Mouse (Mus musculus) heart, postnatal 10 days (tissue): ENCODE measurements around the gene Olfr486. TPM values are rescaled to one million over a fixed set of nuclear protein-coding genes. Genes with fewer than 3 reads are reported as not detected.
"Not testable (repeated sequence)": the region's sequence is repeated elsewhere in the genome, so short reads cannot be mapped to it uniquely, and the experiment has no call there.

Experiments used
- DNase-seq, 2 experiments: peaks; one replicate each; pipeline ENCODE4 v3.0.0; 2021
- intact Hi-C: fragments of 180-260 bp; cut with DNase I; formaldehyde crosslinking; loops from one replicate; pipeline ENCODE4 v1.15.1; 2025
- total RNA-seq, 2 experiments: library from RNA; stranded (reverse); gene quantifications; 2 replicates each; pipeline ENCODE4 v1.2.3; 2021

Gene Olfr486
- not detected for total RNA-seq

DNA sequence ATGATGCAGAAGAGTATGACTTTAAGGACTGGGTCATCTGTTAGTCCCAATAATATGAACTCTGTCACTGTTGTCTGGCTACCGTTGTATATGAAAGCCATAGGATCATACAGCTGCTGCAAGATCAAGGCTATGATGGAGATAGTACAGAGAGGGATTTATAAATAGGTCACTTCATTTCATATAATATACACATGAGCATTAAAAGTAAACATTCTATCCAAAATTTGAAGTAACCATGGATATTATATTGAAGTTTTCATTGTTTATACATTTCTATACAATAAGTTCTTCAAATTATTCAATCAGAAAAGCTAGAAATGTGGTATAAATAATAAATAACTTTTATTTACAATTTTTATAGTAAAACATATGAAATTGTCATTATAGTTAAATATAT lies at the start of gene Olfr486:
Olfr486 (minus strand) TSS at position 101 of the 400 bp plus-strand sequence.
- intact Hi-C loops, DNase-seq: not testable (repeated sequence)

DNA sequence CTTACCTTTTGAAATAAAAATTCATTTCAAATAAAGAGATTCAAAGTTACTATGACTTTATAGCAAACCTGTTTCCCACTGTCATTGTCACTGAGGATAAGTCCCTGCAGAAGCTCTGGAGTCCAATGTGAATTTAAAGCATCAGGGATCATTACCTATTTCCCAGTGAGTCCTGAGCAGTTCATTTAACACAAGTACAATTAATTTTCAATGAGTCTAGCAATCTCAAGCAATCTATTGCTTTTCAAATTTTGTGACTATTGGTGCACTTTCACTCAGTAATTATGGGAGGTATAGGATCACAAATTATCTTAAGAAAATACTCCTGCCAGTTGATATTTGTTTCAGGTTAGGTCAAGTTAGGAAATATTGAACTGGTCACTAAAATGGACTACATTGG lies 42.0 kb upstream of the Olfr486 start, which contains the start of gene Olfr487:
Olfr487 (minus strand) TSS at position 101 of the 400 bp plus-strand sequence.
- DNase-seq, intact Hi-C loops: not testable (repeated sequence)

DNA sequence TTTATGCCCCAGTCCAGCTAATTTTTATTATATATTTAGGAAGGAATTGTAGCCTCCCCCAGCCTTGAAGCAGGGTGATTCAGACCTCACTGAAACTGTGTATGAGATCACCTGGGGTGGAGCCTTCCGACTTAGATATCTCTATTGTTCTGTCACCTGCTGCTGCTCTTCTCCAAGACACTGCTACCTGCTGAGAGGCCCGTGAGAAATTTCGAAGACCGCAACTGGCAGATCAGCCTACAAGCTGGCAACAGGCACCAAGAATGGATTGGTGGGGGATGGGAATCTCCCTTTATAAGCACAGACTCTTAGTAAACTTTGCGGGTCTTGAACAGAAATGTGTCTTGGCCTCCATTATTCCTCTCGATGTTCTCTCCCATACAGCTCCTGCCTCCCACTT lies 24.4 kb upstream of the Olfr486 start:
- intact Hi-C loops: no loop called here
- DNase-seq: no peak

GRCm38 (mm10) chr7:108196337-108196736 lies 23.8 kb upstream of the Olfr486 start:
- DNase-seq, intact Hi-C loops: not testable (repeated sequence)

DNA sequence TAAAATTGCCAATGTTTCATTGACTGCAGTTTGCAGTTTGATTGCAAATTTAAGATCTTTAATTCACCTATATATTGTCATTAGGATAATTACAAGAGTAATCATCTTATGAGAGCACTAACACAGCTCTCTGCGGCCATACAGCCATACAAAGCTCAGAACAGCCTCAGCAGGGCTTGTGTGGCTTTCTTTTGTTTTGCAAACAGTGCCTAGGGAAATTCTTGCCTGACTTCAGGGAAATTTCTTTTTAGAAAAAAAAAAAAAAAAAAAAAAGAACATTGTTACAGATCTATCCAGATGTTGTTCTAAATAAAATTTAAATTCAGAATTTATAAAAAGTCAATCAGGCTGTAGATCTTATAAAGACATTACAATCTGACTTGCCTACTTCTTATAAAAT lies 20.2 kb upstream of the Olfr486 start:
- intact Hi-C loops, DNase-seq: not testable (repeated sequence)

- intact Hi-C loops, DNase-seq: not testable (repeated sequence)
These were observed 18.7 kb upstream of the Olfr486 start for GRCm38 (mm10) chr7:108191196-108191595.

GRCm38 (mm10) chr7:108185237-108185636 lies 12.7 kb upstream of the Olfr486 start:
- DNase-seq, intact Hi-C loops: not testable (repeated sequence)

GRCm38 (mm10) chr7:108184401-108184800 lies 11.9 kb upstream of the Olfr486 start:
- DNase-seq, intact Hi-C loops: not testable (repeated sequence)

GRCm38 (mm10) chr7:108159771-108160170 lies 12.8 kb downstream of the Olfr486 start, which contains the start of gene Olfr485:
TSS of gene Olfr485 (minus strand) at chr7:108159871.
- DNase-seq: no peak
- intact Hi-C loops: no loop called here

- intact Hi-C loops: no loop called here
- no peak for DNase-seq
These were observed 45.2 kb downstream of the Olfr486 start, which contains the start of gene Olfr484 for GRCm38 (mm10) chr7:108127349-108127748. TSS of gene Olfr484 (minus strand) at chr7:108127449.

Other genes with a start within 250 kb of the Olfr486 start
- gene Olfr473, start 242.3 kb downstream of the Olfr486 start, total RNA-seq: not detected
- gene Olfr474, start 218.1 kb downstream of the Olfr486 start, total RNA-seq: not detected
- gene Olfr476, start 207.9 kb downstream of the Olfr486 start, total RNA-seq: not detected
- not detected for gene Olfr477, start 186.0 kb downstream of the Olfr486 start, total RNA-seq
- not detected for gene Olfr478, start 138.8 kb downstream of the Olfr486 start, total RNA-seq
- gene Olfr479, start 122.0 kb downstream of the Olfr486 start, total RNA-seq: not detected
- not detected for gene Olfr480, start 105.4 kb downstream of the Olfr486 start, total RNA-seq
- not detected for gene Olfr481, start 92.9 kb downstream of the Olfr486 start, total RNA-seq
- under 1 TPM; 0.82 to 0.89 TPM for gene Olfr482, start 75.2 kb downstream of the Olfr486 start, total RNA-seq
- gene Olfr483, start 71.9 kb downstream of the Olfr486 start, total RNA-seq: not detected
- gene Olfr484, start 45.3 kb downstream of the Olfr486 start, total RNA-seq: not detected
- gene Olfr485, start 12.9 kb downstream of the Olfr486 start, total RNA-seq: not detected
- not detected for gene Olfr487, start 41.9 kb upstream of the Olfr486 start, total RNA-seq
- not detected for gene Olfr488, start 85.6 kb upstream of the Olfr486 start, total RNA-seq
- gene Olfr490, start 116.2 kb upstream of the Olfr486 start, total RNA-seq: not detected
- not detected for gene Olfr491, start 140.7 kb upstream of the Olfr486 start, total RNA-seq
- gene Olfr492, start 150.9 kb upstream of the Olfr486 start, total RNA-seq: not detected
- not detected for gene Olfr493, start 174.2 kb upstream of the Olfr486 start, total RNA-seq
- not detected for gene Olfr494, start 192.6 kb upstream of the Olfr486 start, total RNA-seq
- gene Olfr495, start 220.4 kb upstream of the Olfr486 start, total RNA-seq: not detected
- gene Olfr497, start 247.7 kb upstream of the Olfr486 start, total RNA-seq: not detected